Mouse (Mus musculus): ENCODE measurements around the gene Selenon. TPM values are rescaled to one million over a fixed set of nuclear protein-coding genes. Genes with fewer than 3 reads are reported as not detected.

Selenon gene
- polyA plus RNA-seq, 1 experiment from 2014 or later: 9.3 TPM

Small RNA genes within 50 kb of the gene (microRNA-seq; reads per million reads assigned to microRNA genes)
- gene Mir6403: not detected

Other genes with a start within 250 kb of the Selenon start
- gene Trim63, start 237.0 kb downstream of the Selenon start, polyA plus RNA-seq (2015; fragmentation: Nextera tagmentation; extraction: Ambion mirVana): 0.16 TPM in 1 of 2 replicates, not detected in the other
- not detected in 2 replicates for gene Slc30a2, start 209.0 kb downstream of the Selenon start, polyA plus RNA-seq (2015; fragmentation: Nextera tagmentation; extraction: Ambion mirVana)
- 0.12 and 0.37 TPM in 2 replicates for gene Extl1, start 168.3 kb downstream of the Selenon start, polyA plus RNA-seq (2015; fragmentation: Nextera tagmentation; extraction: Ambion mirVana)
- 6.3 and 6.5 TPM in 2 replicates for gene Pafah2, start 155.8 kb downstream of the Selenon start, polyA plus RNA-seq (2015; fragmentation: Nextera tagmentation; extraction: Ambion mirVana)
- gene Stmn1, start 83.8 kb downstream of the Selenon start, polyA plus RNA-seq (2015; fragmentation: Nextera tagmentation; extraction: Ambion mirVana): 6,579 and 6,954 TPM in 2 replicates
- gene Paqr7, start 55.5 kb downstream of the Selenon start, polyA plus RNA-seq (2015; fragmentation: Nextera tagmentation; extraction: Ambion mirVana): 5.5 and 6.0 TPM in 2 replicates
- 10.6 and 11.9 TPM in 2 replicates for gene Aunip, start 41.2 kb downstream of the Selenon start, polyA plus RNA-seq (2015; fragmentation: Nextera tagmentation; extraction: Ambion mirVana)
- 132 and 139 TPM in 2 replicates for gene Mtfr1l, start 16.8 kb downstream of the Selenon start, polyA plus RNA-seq (2015; fragmentation: Nextera tagmentation; extraction: Ambion mirVana)
- 1.6 TPM in 2 replicates for gene Man1c1, start 152.1 kb upstream of the Selenon start, polyA plus RNA-seq (2015; fragmentation: Nextera tagmentation; extraction: Ambion mirVana)
- gene Ldlrap1, start 215.9 kb upstream of the Selenon start, polyA plus RNA-seq (2015; fragmentation: Nextera tagmentation; extraction: Ambion mirVana): 2.6 and 2.7 TPM in 2 replicates

Data from forebrain, embryonic 13.5 days (tissue).